Mouse (Mus musculus) cerebellum, adult 2 months (tissue): ENCODE data around the gene Prepl. TPM values are rescaled to one million over a fixed set of nuclear protein-coding genes. Genes with fewer than 3 reads are reported as not detected.

Experiments used
- DNase-seq, 2 experiments: peaks; one replicate each; pipeline ENCODE4 v3.0.0; 2021
- H3K27ac ChIP-seq: fragments of 200-500 bp; 2 replicates; pipeline ENCODE4 v1.5.1; 2012; ENCODE audit warnings: low read length, control low read depth, inconsistent platforms; ENCODE audit not compliant: insufficient read depth
- H3K27me3 ChIP-seq: fragments of 200-500 bp; 2 replicates; pipeline ENCODE4 v1.6.1; 2012; ENCODE audit warnings: inconsistent platforms, mild to moderate bottlenecking, low read length, moderate library complexity; ENCODE audit not compliant: control insufficient read depth, insufficient read depth
- H3K4me1 ChIP-seq: fragments of 200-500 bp; 2 replicates; pipeline ENCODE4 v1.6.1; 2011; ENCODE audit warnings: low read length; ENCODE audit not compliant: control insufficient read depth, insufficient read depth
- H3K4me3 ChIP-seq: fragments of 200-500 bp; replicated peaks from 2 replicates; pipeline ENCODE3; 2011; ENCODE audit warnings: mild to moderate bottlenecking, low read depth, low read length, control low read depth; ENCODE audit not compliant: insufficient read depth
- CTCF ChIP-seq: fragments of 200-500 bp; IDR thresholded peaks from 2 replicates; pipeline ENCODE4 v1.5.1; 2011; ENCODE audit warnings: low read depth, mild to moderate bottlenecking, control low read depth, low read length, moderate library complexity, borderline replicate concordance; ENCODE audit not compliant: insufficient read depth
- POLR2A ChIP-seq: fragments of 200-500 bp; IDR thresholded peaks from 2 replicates; pipeline ENCODE4 v1.6.1; 2011; ENCODE audit warnings: low read length, control low read depth, borderline replicate concordance; ENCODE audit not compliant: insufficient read depth
- WGBS: fragments of 180-500 bp; shearing (Covaris S2); methylation state at CpG from one replicate; pipeline ENCODE4 v1.1.7; 2018; 5-methylcytosine and 5-hydroxymethylcytosine counted together
- polyA plus RNA-seq: library from polyadenylated mRNA; depleted of rRNA; stranded (reverse); fragments of >200 nt; gene quantifications from 2 replicates; pipeline ENCODE4 v1.2.3, GENCODE M21; 2012

Prepl gene
- polyA plus RNA-seq, 1 experiment: 286 TPM

GRCm38 (mm10) chr17:85067331-85067730, 22.7 kb downstream of the Prepl start:
- Histone ChIP-seq H3K27me3 (no peaks in the 10 kb centered on the region), H3K4me1 (no peaks in the 10 kb centered on the region), H3K27ac (no peak overlapping the region), H3K4me3 (no peak overlapping the region)
- no peak for DNase-seq
- 85% methylated on average over 7 of the region's 7 CpGs for WGBS
- TF ChIP-seq CTCF: no peak
- TF ChIP-seq POLR2A: no peak

- no peak for TF ChIP-seq CTCF
- TF ChIP-seq POLR2A: no peak
- DNase-seq: no peak
- H3K4me3 ChIP-seq: no peak overlapping the region
- H3K4me1 ChIP-seq: no peaks in the 10 kb centered on the region
- no peaks in the 10 kb centered on the region for H3K27me3 ChIP-seq
- 85% methylated on average over 7 of the region's 7 CpGs for WGBS
- no peak overlapping the region for H3K27ac ChIP-seq
Measured at GRCm38 (mm10) chr17:85063560-85063959, 26.5 kb downstream of the Prepl start.

- TF ChIP-seq POLR2A (no peak), CTCF (no peak)
- H3K4me3 ChIP-seq: no peak overlapping the region
- no peaks in the 10 kb centered on the region for H3K27me3 ChIP-seq
- H3K27ac ChIP-seq: no peak overlapping the region
- no peaks in the 10 kb centered on the region for H3K4me1 ChIP-seq
- DNase-seq: no peak
- 86% methylated on average over 6 of the region's 6 CpGs for WGBS
Measured at GRCm38 (mm10) chr17:85059136-85059535, 30.9 kb downstream of the Prepl start.

- 89% methylated on average over 7 of the region's 7 CpGs for WGBS
- TF ChIP-seq CTCF (no peak), POLR2A (no peak)
- H3K27me3 ChIP-seq: no peaks in the 10 kb centered on the region
- no peak overlapping the region for H3K27ac ChIP-seq
- no peak overlapping the region for H3K4me3 ChIP-seq
- no peaks in the 10 kb centered on the region for H3K4me1 ChIP-seq
- no peak for DNase-seq
Measured at GRCm38 (mm10) chr17:85058276-85058675, 31.8 kb downstream of the Prepl start.

- no peaks in the 10 kb centered on the region for H3K4me1 ChIP-seq
- no peak overlapping the region for H3K27ac ChIP-seq
- WGBS: 91% methylated on average over 5 of the region's 5 CpGs
- no peaks in the 10 kb centered on the region for H3K27me3 ChIP-seq
- DNase-seq: no peak
- no peak for TF ChIP-seq POLR2A
- no peak for TF ChIP-seq CTCF
- no peak overlapping the region for H3K4me3 ChIP-seq
Measured at GRCm38 (mm10) chr17:85048379-85048778, 41.7 kb downstream of the Prepl start.

GRCm38 (mm10) chr17:85045160-85045559, 44.9 kb downstream of the Prepl start:
- WGBS: 83% methylated on average over 12 of the region's 12 CpGs
- no peak for DNase-seq
- Histone ChIP-seq H3K4me1 (no peaks in the 10 kb centered on the region), H3K27me3 (no peaks in the 10 kb centered on the region), H3K27ac (no peak overlapping the region), H3K4me3 (no peak overlapping the region)
- TF ChIP-seq CTCF (no peak), POLR2A (no peak)

GRCm38 (mm10) chr17:85044466-85044865, 45.6 kb downstream of the Prepl start:
- 93% methylated on average over 5 of the region's 5 CpGs for WGBS
- no peak overlapping the region for H3K4me3 ChIP-seq
- TF ChIP-seq CTCF: no peak
- TF ChIP-seq POLR2A: no peak

GRCm38 (mm10) chr17:85043404-85043816, 46.6 kb downstream of the Prepl start:
- Histone ChIP-seq H3K27me3 (no peaks in the 10 kb centered on the region), H3K4me1 (no peaks in the 10 kb centered on the region), H3K4me3 (no peak overlapping the region), H3K27ac (no peak overlapping the region)
- no peak for DNase-seq
- TF ChIP-seq POLR2A: no peak
- TF ChIP-seq CTCF: no peak
- WGBS: 85% methylated on average over 6 of the region's 6 CpGs

More at GRCm38 (mm10) chr17:85044466-85044865, 45.6 kb downstream of the Prepl start:
- no peak overlapping the region for H3K27ac ChIP-seq
- no peaks in the 10 kb centered on the region for H3K27me3 ChIP-seq
- no peaks in the 10 kb centered on the region for H3K4me1 ChIP-seq
- no peak for DNase-seq
